Mouse (Mus musculus) cerebellum, adult 9-11 months (tissue): ENCODE measurements around the gene Disp2.

ENCODE experiments used
- DNase-seq: peaks from one replicate; pipeline ENCODE4 v3.0.0; 2022

The Disp2 gene

GRCm38 (mm10) chr2:118760311-118761025 lies 19.1 kb upstream of the Disp2 start:
- DNase-seq = peak; percentile 59

DNA sequence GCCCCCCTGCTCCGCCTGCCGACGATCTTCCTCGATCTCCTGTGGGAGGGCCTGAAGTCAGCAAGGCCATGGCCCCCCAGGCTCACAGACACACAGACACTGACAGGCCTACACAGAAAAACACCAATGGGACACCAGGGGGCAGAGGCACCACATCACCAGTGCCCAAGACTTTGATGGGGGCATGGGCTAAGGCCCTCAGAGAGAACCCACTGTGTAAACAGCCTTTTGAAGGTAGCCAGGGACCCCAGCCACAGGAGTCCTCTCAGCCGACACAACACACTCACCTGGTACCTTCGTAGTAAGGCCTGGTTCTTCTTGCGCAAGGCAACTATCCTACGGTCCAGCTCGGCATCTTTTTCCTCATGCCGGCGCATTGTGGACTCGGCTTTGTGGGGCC lies 18.2 kb upstream of the Disp2 start:
- DNase-seq = peak; percentile 57

GRCm38 (mm10) chr2:118761906-118762783 lies 17.4 kb upstream of the Disp2 start, which contains the start of gene Ccdc9b:
TSS of gene Ccdc9b (minus strand) at chr2:118762661.
- peak; percentile 93 for DNase-seq

DNA sequence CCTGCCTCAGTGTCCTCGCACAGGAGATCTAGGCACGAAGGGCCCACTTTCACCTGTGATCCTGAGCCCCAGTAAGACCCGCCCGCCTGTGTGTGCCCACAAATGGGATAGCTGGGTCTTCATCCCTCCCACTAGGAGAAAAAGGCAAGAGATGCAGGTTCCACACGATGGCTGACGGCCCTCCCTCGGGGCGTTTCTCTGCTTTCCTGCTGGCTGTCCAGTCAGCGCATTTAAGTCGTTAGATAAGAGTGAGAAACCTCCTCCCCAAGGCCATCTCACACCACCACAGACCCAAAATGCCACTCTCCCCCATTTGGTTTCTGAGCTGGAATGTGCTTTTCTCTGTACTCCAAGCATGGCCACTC lies 16.8 kb upstream of the Disp2 start:
- no peak for DNase-seq

DNA sequence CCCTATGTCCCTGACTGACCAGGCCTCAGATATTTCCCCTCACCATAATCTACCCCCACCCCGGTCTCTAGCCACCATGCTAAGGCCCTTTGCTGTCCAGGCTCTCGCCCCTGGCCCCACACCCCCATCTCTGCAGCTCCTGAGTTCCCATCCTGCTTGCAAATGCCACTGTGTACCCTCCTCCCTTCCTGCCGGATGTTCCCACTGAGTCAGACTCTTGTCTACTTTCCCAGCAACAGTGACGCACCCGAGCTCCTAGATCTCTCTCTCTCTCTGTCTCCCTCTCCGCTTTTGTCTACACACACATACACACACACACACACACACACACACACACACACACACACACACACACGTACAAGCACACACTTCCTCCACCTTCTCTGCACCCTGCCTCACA lies 16.1 kb upstream of the Disp2 start:
- DNase-seq = peak; percentile 60

GRCm38 (mm10) chr2:118764094-118764831 lies 15.3 kb upstream of the Disp2 start:
- DNase-seq = peak; percentile 77

DNA sequence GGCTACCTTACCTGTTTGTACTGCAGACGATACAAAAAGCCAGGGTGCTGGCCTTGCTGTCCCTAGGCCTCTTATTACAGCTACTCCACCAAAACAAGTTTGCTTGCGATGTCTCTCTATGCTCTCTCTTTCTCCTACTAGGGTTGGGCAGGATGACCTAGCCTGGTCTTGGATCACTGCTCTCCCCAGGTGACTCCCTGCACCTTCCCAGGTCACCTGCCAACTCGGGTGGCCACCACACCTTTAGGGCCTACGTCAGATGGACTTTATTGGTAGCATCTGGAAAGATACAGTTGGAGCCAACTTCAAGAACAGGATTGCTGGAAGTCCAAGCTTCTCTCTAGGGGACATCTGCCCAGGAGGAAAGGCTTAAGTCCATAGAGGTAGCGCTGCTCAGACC lies 14.6 kb upstream of the Disp2 start:
- peak; percentile 54 for DNase-seq

GRCm38 (mm10) chr2:118766041-118767033 lies 13.2 kb upstream of the Disp2 start:
- no peak for DNase-seq

- no peak for DNase-seq
These were observed 7.2 kb upstream of the Disp2 start, which contains the start of gene Phgr1 for GRCm38 (mm10) chr2:118772158-118772874. TSS of gene Phgr1 (plus strand) at chr2:118772769.

DNA sequence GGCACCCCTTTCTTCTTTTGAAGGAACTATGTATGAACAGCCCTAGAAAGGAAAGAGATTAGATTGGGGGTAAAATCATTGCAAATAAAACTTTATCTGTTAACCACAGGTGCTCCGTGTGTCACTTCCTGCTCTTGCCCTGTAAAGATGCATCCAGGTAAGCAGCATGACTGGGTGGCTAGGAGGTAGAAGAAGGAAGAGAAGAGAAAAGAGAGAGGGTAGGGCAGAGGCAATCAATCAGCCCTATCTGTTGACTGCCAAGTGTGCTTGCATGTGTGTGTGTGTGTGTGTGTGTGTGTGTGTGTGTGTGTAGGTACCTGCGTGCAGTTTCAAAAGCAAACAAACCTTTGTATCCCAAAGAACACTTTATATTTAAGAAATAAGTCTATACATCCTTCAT lies 5.0 kb upstream of the Disp2 start:
- DNase-seq = no peak

DNA sequence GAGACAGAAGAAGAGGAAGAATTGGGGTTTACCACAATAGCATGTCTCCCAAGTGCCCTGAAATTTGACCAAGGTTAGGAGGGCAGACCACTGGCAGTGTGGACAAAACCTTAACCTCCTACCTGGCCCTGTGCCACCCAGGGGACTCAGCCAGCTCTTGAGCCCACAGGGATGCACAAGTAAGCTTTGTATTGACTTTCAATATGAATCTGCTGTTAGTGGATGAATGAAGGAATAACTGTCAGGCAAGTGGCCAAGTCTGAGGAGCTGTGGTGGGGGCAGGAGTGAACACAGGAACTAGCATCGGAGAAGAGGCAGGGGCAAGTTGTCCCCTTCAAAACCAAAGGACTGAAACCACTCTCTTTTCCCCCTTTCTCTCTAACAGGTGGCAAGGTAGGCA lies 4.1 kb upstream of the Disp2 start:
- DNase-seq = peak; percentile 76

DNA sequence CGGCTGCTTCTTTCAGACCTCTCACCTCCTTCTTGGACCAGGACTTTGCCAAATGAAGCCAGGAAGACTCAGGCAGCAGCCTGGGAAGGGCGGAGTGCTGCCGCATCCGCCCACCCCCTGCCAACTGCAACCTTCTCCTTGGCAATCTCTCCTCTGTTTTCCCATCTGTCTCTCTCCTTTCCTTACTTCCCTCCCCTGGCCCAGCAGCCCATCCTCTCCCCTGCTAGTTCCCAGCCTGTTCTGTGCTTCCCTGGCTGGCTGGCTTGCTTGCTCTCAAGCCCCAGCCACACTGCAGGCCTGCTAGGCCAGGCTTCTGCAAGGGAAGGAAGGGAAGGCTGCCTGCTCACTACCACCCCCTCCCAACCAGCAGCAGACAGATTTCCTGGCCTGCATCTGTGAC lies 3.7 kb upstream of the Disp2 start:
- DNase-seq = peak; percentile 90

GRCm38 (mm10) chr2:118776295-118776694 lies 3.2 kb upstream of the Disp2 start:
- DNase-seq = no peak

- DNase-seq = no peak
These were observed 1.1 kb upstream of the Disp2 start for GRCm38 (mm10) chr2:118778418-118778817.

- DNase-seq = peak; percentile 69
These were observed 454 bp upstream of the Disp2 start for GRCm38 (mm10) chr2:118779065-118779464.

GRCm38 (mm10) chr2:118781115-118781514 lies 1.6 kb downstream of the Disp2 start:
- DNase-seq = peak; percentile 42

DNA sequence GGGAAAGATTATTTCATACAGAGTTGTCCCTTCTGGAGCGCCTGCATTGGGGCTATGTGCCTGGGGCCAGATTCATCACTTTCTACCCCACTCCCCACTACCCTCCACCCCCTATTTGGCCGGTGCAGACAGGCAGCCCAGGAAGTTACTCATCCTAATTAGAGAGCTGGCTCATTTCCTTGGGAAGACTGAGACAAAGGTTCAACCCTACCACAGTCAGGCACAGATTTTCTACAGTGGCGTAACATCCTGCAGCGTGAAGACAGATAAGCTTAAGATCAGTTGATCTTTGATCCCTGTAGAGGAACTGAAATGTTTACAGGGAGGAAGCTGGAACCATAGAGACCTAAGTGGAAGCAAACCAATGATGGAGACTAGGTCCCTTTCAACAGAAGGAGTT lies 2.8 kb downstream of the Disp2 start:
- DNase-seq = no peak

GRCm38 (mm10) chr2:118783093-118783492 lies 3.6 kb downstream of the Disp2 start:
- no peak for DNase-seq

- no peak for DNase-seq
These were observed 4.1 kb downstream of the Disp2 start for GRCm38 (mm10) chr2:118783663-118784062.

- no peak for DNase-seq
These were observed 7.0 kb downstream of the Disp2 start for GRCm38 (mm10) chr2:118786525-118786924.

DNA sequence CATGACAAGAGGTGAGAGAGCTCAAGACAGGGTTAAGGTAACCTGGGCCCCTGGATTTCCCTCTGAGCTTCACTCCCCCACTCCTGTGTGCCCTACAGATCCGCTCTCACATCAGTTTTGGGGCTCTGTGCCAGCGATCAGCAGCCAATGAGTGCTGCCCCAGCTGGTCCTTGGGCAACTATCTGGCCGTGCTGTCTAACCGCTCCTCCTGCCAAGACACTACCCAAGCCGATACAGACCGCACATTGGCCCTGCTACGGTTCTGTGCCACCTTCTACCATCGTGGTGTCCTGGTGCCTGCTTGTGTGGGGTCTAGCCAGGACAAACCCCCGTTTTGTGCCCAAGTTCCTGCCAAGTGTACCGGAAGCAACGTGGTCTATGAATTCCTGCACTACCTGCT lies 10.0 kb downstream of the Disp2 start:
- DNase-seq = peak; percentile 91

DNA sequence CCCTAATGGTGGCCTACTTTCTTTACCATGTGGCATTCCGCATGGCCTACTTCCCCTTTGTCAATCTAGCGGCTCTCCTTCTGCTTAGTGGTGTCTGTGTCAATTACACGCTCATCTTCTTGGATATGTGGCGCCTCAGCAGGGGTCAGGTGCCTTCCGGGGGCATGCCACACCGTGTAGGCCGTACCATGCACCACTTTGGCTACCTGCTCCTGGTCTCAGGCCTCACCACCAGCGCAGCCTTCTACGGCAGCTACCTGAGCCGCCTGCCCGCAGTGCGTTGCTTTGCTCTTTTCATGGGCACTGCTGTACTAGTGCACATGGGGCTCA lies 10.7 kb downstream of the Disp2 start:
- DNase-seq = no peak
